Mouse (Mus musculus) erythroblast, adult 5-6 weeks (primary cell): ENCODE data around the gene Prelid1. TPM values are rescaled to one million over a fixed set of nuclear protein-coding genes. Genes with fewer than 3 reads are reported as not detected.

Source experiments
- ATAC-seq: replicated peaks from 2 replicates; pipeline ENCODE4 v1.8.0; 2016; ENCODE audit warnings: moderate number of reproducible peaks, mild to moderate bottlenecking, moderate TSS enrichment, inconsistent platforms; ENCODE audit not compliant: poor library complexity, low FRiP score, severe bottlenecking
- total RNA-seq, 2 experiments: library from RNA; stranded (forward) in 1 of 2; stranded (reverse) in 1 of 2; fragments of 150-400 nt in 1 of 2; fragments of 200-764, 138-1000 nt in 1 of 2; gene quantifications; 2 replicates each; pipeline versions ENCODE4 v1.2.3 to v1.2.4; 2015 to 2017; ENCODE audit warnings: low replicate concordance in 2 of 2

Gene Prelid1
- 130 and 134 TPM in 2 replicates for total RNA-seq (2015; ENCODE audit: low replicate concordance)
- 36.8 and 38.1 TPM in 2 replicates for total RNA-seq (2017; ENCODE audit: low replicate concordance)

DNA sequence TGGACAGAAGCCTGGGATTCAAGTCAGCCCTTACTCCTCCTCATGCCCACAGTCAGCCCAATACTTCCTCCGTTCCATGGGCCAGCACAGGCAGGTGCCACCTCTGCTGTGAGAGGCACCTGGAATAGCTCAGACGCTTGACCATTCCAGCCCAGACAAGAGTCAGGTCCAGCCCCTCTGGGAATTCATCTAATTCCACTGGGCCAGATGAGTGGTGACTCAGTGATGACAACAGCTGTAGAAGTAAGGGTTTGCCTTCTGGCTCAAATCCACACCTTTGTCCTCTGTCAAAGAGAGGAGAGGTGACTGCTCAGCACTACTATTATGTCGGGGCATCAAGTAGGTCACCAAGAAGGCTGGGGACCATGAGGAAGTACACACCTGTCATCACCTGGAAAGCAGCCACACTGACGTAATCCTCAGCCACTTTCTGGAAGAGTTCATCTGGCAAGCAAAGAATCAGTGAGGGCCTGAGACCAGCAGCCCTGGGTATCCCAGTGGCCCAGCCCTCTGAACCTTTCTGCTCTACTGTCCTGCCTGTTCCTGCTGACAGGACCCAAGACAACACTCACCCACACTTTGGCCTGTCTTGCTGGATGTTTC lies at the start of gene Prelid1:
Gene Prelid1, plus strand, starts transcription at position 570 of the 603 bp plus-strand sequence.
- ATAC-seq: no peak

DNA sequence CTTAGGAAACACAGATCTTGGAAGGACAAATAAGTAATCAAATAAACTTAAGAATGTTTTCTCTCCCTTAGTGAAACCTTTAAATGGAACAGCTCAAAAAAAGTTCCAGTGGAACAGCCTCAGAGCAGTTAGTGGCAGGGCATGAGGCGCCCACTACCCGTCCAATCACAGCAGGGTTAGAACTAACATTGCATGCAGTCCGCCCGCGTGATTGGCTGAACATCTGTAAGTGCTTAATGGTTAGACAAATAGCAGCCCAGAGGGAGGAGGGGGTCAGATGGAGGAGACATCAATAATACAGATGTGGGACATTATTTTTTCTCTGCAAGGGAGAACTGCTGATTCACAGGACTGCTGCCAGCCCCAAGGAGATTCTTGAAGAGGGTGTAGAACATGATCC lies 43.1 kb upstream of the Prelid1 start:
- no peak; the same call in 1 of the 2 replicates for ATAC-seq

DNA sequence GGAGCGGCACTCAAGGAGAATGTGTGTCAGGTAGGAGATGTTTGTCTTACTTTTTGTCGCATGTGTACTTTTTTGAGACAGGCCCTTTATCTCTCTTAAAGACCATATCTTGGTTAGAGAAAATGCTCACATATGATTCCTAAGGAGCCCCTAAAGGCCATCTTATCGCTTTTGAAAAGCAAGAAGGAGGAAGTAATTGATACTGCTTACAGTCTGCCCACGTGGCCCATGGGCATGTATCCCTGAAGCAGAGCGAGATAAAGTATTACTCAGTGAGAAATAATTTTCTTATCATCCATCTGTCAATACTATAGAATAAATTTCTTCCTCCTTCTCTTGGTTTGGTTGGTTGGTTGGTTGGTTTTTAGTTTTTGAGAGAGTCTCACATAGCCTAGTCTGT lies 42.7 kb upstream of the Prelid1 start:
- ATAC-seq: no peak

DNA sequence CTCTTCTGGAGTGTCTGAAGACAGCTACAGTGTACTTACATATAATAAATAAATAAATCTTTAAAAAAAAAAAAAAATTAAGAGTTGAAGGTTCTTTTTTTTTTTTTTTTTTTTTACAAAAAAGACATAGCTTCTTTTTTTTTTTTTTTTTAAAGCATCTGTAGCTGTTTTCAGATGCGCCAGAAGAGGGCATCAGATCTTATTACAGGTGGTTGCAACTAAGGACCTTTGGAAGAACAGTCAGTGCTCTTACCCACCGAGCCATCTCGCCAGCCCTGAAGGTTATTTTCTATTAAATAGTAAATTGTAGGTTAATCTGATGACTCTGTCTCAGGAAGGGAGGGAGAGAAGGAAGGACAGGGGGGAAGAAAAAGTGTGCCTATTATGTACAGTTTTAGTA lies 31.4 kb upstream of the Prelid1 start:
- no peak for ATAC-seq

DNA sequence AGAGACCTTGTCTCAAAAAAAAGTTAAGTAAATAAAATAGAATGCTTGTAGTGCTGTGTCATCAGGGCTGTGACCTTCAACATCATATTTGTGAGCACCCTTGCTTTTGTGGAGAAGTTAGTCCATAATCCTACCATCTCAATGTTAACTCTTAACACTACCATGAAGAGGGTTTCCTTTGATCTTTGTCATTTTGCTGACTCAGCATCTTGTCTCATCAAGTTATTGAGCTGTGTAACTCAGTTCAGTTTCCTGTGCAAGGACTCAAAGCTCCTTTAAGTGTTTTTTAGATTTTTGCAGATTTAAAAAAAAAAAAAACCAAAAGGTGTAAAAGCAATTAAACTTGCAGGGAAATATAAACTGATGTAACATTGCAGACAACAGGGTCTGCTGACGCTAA lies 23.5 kb upstream of the Prelid1 start:
- ATAC-seq: no peak

DNA sequence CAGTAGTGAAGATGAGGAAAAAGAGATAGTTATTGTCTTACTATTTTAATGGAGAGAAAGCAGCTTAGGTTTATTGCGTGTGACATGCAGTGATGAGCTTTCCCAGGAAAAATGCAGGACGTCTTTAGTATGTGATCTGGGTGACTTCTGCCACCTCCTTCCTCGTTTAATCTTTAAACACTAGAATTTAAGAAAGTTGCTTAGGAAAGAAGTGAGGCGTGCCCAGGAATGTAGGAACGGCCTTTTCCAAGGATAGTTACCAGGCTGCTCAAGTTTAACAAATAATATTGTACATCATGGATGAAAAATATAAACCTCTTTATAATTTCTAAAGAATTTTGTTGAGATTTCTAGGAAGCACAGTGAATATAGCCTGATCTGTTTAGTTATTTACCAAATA lies 19.4 kb upstream of the Prelid1 start:
- ATAC-seq: no peak

DNA sequence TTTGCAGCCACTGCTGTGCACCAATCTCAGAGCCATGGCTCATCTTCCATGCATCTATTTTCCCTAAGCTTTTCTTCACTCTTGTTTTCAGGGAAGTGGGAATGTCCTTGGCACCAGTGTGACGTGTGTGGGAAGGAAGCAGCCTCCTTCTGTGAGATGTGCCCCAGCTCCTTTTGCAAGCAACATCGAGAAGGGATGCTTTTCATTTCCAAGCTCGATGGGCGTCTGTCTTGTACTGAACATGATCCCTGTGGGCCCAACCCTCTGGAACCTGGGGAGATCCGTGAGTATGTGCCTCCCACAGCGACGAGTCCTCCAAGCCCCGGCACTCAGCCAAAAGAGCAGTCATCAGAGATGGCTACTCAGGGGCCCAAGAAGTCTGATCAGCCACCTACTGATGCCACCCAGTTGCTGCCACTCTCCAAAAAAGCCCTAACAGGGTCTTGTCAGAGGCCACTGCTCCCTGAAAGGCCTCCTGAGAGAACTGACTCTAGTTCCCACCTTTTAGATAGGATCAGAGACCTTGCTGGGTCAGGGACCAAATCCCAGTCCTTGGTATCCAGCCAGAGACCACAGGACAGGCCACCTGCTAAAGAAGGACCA lies 8.2 kb upstream of the Prelid1 start:
- no peak for ATAC-seq

DNA sequence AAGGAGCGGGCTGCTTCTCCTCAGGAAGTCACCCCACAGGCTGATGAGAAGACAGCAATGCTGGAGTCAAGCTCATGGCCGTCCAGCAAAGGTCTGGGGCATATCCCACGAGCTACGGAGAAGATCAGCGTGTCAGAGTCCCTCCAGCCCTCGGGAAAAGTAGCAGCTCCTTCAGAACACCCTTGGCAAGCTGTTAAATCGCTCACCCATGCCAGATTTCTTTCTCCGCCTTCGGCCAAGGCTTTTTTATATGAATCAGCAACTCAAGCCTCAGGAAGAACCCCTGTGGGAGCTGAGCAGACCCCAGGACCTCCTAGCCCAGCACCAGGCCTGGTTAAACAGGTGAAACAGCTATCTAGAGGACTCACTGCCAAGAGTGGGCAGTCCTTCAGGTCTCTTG lies 7.2 kb upstream of the Prelid1 start:
- no peak for ATAC-seq

DNA sequence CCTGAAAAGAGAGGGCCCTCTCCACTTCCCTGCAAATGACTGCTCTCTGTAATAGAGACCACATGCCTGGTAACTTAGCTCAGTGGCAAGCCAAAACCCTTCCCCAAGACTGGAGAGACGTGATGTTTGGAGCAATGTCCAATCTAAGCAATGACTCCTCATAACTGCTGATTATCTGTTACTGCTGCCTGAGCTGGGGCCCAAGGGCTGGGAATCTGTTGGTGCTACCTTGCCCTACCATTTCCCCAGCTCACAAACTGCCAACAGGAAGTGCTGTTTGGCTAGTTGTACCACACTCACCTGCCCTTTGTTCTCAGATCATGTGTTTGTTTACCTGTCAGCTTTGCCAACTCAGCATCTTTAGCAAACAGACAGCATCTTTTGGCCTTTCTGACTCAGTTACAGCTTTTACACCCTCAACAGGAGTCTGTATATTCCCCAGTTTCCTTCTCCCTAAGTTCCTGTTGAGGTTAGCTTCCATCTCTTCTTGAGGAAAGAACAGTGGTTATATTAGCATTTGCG lies 5.3 kb upstream of the Prelid1 start:
- no peak for ATAC-seq

DNA sequence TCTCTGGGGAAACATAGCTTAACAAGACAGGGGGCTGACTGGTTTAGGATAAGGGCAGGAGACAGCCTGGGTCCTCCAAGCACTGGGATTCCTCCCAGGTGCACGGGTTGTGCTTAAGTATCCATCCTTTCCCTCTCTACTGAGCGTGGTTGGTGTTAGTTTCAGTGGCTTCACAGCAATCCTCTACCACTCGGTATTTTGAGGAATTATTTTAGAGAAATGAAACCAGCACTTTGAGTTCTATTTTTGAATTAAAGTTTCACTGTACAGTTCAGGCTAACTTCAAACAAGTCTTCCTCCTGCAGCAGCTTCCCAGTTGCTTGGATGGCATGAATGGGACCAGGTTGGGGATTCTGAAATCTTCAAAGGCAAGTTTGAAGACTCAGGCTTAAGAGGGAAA lies 1.9 kb upstream of the Prelid1 start:
- no peak for ATAC-seq

DNA sequence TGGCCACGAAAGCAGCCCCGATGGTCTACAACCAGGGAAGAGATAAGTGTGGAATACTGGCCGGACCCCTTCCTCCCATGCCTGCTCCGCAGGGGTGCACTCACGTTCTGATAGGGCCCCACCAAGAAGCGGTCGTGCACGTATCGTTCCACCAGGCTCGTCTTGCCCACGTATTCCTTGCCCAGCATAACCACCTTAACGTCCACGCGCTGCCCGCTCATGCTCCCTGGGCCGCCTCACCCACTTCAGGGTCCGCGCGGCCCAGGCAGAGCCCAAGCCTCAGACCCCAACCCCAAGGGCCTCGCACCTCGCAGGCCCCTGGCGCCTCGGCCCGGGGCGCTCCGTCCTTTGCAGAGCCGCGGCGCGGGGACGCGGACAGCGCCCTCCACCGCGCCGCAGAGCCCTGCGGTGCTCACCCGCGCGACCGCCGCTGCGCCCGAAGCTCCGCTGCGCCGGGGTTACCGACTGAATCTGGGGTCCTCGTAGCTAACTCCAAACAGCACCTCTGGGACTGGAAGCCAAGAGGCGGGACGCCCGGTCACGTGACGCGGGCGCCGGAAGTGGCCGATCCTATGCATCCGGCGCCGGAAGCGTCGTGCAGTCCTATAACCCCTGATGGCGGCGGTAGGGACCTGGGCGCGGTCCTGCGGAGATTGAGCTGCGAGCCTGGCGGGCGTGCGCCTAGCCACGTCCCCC lies 1.3 kb downstream of the Prelid1 start, which contains the start of gene Rab24:
Gene Rab24, minus strand, starts transcription at position 513 of the 696 bp plus-strand sequence.
- peak; percentile 92 for ATAC-seq

DNA sequence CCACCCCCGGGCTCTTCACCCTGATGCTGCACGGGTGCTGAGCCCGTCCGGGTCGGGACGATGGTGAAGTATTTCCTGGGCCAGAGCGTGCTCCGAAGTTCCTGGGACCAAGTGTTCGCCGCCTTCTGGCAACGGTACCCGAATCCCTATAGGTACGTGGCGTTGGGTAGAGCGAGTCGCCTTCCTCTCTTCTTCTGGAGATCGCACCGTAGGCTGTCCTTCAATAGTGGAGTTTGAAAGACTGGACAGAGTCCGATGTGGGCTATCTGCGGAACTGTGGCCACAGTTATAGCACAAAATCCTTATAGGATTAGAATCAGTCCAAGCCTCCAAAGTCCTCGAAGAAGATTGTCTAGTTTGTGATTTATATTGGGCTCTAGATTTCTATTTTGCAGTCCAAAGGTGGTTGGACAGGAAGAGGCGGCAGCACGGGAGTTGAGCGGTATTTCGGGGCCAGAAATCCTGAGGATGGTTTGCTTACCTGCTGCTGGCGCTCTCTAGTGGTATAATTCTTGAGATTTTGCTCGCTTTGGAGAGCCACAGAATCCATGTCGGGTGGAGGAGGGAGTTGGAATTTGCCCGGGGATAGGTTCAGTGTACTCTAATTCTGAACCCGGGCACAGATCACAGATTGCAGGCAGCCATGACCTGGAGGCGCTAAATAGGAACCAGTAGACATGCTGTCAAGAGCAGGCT lies 2.0 kb downstream of the Prelid1 start:
- ATAC-seq: peak; percentile 45

DNA sequence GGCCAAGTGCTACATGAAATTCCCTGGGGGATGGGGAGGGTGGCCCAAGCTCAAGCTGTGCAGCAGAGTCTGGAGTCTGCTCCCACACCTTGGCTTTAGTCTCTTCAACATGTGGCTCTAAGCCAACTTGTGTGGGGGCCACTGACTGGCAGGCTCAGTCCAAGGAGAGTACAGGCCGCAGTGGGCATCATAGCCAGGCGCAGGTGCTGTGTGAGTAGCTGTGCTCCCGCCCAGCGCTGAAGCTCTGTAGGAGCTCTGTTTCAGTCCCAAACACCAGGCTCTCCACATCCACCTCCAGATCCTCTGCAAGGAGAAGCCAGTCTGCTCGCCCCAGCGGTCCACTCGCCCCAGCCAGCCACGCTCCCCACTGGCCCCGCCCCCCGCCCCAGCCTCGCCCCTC lies 5.3 kb downstream of the Prelid1 start:
- no peak for ATAC-seq

DNA sequence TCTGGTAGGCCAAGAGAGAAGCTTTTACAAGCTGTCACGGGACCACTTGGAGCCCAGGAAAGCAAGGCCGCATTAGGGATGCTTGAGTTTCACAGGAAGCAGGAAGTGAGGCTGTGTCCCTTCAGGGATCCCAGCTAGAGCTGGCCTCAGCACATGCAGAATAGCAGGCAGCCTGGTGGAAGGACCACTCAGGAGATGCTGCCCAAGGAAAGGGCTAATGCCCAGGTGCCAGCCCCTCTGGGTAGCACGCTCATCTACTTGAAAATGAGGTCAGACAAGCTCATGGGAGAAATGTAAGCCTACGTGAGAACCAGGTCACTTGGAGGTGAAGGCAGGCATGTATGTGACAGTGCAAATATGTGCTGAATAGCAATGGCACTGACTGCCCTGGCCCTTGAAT lies 6.9 kb downstream of the Prelid1 start:
- ATAC-seq: no peak

DNA sequence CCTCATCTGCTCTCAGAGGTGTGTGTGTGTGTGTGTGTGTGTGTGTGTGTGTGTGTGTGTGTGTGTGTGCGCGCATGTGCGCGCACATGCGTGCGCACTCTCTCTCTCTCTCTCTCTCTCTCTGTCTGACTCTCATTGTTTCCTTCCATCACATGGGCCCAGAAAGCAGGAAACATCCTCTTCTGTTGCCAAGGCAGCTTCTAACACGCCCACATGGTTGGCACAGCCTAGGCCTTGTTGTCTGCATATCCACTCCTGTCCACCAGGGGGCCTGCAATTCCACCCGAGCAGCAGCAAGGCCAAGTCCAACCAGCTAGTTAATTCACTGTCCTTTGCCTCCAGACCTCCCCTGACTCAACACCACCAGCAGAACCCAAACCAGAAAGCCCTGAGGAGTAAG lies 7.3 kb downstream of the Prelid1 start:
- ATAC-seq: peak; percentile 65

DNA sequence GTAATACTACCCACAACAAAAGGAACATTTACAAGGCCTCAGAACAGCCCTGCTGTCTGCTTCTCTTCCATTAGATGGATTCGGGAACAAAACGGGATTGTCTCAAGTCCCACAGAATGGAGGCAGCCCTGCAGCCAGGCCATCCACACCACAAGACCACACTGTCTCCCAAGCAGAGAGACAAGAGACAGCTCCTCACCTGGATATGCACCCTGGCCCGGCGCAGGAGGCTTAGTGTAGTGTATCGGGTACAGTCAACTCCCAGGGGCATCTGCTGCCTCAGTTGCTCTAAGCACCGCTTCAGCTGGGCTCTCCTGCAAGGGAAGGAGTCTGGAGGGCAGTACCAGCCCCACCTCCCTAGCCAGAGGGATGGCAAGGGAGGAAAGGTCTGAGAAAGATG lies 7.9 kb downstream of the Prelid1 start:
- peak; percentile 11; the same call in 1 of the 2 replicates for ATAC-seq

DNA sequence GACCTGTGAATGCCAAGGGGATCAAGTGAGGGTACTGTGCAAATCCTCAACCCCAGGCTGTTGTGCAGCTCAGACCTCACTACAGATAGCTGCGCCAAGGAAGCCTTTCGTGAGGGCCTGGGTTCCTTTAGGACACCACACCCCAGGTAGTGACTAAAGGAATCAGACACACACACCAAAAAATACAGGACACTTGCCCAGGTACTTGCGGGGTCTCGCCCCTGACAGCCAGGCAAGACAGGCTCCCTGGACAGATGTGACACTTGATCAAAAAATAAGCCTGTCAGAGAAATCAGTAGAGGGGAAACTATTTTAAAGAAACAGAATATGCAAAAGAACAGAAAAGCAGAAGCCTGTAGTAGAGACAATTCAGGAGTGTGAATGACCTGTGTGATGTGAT lies 8.3 kb downstream of the Prelid1 start:
- 0 out of 2 replicates have a peak, but pooled peaks have one; percentile 4 for ATAC-seq

DNA sequence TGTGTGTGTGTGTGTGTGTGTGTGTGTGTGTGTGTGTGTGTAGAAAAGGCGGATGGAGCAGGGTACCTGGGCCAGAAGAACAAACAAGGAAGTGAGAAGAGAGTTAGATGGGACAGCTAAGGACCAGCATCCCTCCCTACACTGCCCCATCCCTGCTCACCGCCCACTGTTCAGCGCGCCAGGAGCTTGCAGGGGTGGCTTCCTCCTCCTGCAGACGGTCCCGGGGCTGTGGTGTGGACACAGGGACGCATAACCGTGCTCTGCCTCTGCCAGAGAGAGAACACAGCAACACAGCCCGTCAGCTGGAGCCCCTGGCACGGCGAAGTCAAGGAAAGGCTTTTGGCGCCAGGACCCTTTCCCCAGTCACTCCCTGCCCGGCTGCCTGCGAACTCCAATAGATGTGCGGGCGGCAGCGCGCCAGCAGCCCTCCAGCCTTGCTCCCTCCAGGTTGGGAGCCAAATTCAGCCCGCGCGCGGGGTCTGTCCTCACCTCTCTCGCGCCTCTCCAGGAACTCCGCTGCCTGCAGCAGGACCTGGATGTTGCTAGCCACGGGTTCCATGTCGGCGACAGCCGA lies 8.9 kb downstream of the Prelid1 start:
- ATAC-seq: peak; percentile 21

DNA sequence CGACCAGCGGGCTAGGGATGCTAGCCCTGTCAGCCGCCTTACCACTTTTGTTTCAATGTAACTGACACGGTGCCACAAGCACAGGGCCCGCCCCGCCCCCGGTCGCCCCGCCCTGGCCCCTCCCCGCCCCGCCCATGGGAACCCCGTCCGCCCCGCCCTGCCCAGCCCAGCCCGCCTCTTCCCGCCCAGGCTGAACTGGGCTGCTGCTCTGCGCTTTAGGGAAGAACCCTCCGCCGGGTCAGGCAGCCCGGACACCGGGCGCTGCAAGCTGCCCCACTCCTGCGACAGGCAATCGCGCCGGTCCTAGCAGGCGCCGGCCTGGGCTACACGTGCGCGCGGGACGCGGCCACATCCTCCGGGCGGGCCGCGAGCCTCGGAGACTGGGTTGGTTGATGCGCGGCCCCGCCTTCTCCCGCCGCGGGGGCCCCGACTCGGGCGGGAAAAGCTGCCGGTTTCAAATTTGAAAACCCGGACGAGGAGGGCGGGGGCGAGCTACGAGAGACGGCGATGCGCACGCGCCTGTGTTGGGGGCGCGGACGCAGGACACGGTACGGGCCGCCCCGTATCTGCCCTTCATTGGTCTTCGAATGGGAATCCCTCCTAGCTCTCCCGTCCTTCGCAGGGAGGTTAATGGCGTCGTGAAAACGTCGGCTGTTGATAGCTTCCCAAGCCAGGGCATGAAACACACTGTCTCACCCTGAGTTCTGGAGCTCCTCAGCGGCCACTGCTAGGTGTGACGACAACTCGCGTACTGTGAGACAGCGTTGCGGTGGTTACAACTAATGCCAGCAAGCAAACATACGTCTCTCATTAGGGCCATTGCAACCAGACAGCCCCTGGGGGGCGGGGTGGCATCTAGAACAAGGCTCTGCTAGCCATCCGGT lies 9.6 kb downstream of the Prelid1 start, which contains the start of gene Mxd3:
Gene Mxd3, minus strand, starts transcription at position 141 of the 884 bp plus-strand sequence.
- ATAC-seq: peak; percentile 59
